13 mouse cellular contexts compared by ENCODE assay signal in genomic region chr11:58011813-58012212, GRCm38 (mm10). TPM values are rescaled to one million over a fixed set of nuclear protein-coding genes. Genes with fewer than 3 reads are reported as not detected.
DNase-seq lines count a peak whose midpoint lies in the region; ATAC-seq and TF ChIP-seq lines count a peak whose summit lies in the region.
"Had no signal": no experiment of that assay in that cellular context is flagged by ENCODE, and none has a peak within 500 bp of the region (broad histone marks: within the 10 kb centered on the region; RNA-seq: fewer than 3 reads in every experiment).

No protein-coding gene starts in this region.

- TF ChIP-seq POLR2A in embryonic fibroblast, embryonic 13.5 days (IDR thresholded peaks at IDR 0.05; ENCODE audit: low read depth, low read length), result no peak

- WGBS in heart, embryonic 14.5 days, result 74% methylated on average over 4 of the region's 4 CpGs
- WGBS in neural tube, embryonic 13.5 days, result 68% methylated on average over 4 of the region's 4 CpGs

- H3K4me1 ChIP-seq in heart, embryonic 14.5 days (ENCODE audit: control insufficient read depth in 2 of 2, insufficient read depth in 2 of 2, low read length in 2 of 2), result peaks cover 14 to 37% of the 10 kb centered on the region in 2 experiments
- H3K4me1 ChIP-seq in megakaryocyte, embryonic 14.5 days, result peaks cover 69% of the 10 kb centered on the region
- H3K4me1 ChIP-seq in embryonic fibroblast, embryonic 13.5 days (ENCODE audit: control insufficient read depth, insufficient read depth, low read length), result peaks cover 19% of the 10 kb centered on the region
- H3K4me1 ChIP-seq in neural tube, embryonic 13.5 days (replicated peaks), result peaks cover 57% of the 10 kb centered on the region

- H3K4me3 ChIP-seq in heart, embryonic 14.5 days (ENCODE audit: control insufficient read depth in 1 of 2, insufficient read depth in 1 of 2, low read depth in 1 of 2, low read length in 2 of 2), result no peak overlapping the region
- H3K4me3 ChIP-seq in megakaryocyte, embryonic 14.5 days (replicated peaks), result peak overlapping the region; percentile 53
- H3K4me3 ChIP-seq in embryonic fibroblast, embryonic 13.5 days (ENCODE audit: insufficient read depth, low read length), result peak overlapping the region; percentile 9; the same call in 1 of the 2 replicates
- no peak overlapping the region for H3K4me3 ChIP-seq in neural tube, embryonic 13.5 days

- H3K9ac ChIP-seq in heart, embryonic 14.5 days (ENCODE audit: low read length), result no peak overlapping the region
- H3K9ac ChIP-seq in neural tube, embryonic 13.5 days, result no peak overlapping the region
- H3K9ac ChIP-seq: forebrain, embryonic 12.5 days had no signal

- TF ChIP-seq CTCF in embryonic fibroblast, embryonic 13.5 days (IDR thresholded peaks at IDR 0.05; ENCODE audit: borderline replicate concordance, insufficient read depth, low read length), result no peak

- H3K27me3 ChIP-seq in heart, embryonic 14.5 days (ENCODE audit: control insufficient read depth, insufficient read depth, low read length), result no peaks in the 10 kb centered on the region
- no peaks in the 10 kb centered on the region for H3K27me3 ChIP-seq in megakaryocyte, embryonic 14.5 days (replicated peaks)
- no peaks in the 10 kb centered on the region for H3K27me3 ChIP-seq in neural tube, embryonic 13.5 days
- H3K27me3 ChIP-seq: forebrain, embryonic 12.5 days had no signal

- DNase-seq in heart, postnatal 4 days, result no peak
- no peak for DNase-seq in cerebellum, adult 9-10 months
- DNase-seq in right cerebral cortex, postnatal 4 days, result no peak
- DNase-seq: kidney, adult 18-20 months; layer of hippocampus, postnatal 36 days; lung, adult 2 months; thymus, adult 18-20 months had no signal

- no peaks in the 10 kb centered on the region for H3K9me3 ChIP-seq in heart, embryonic 14.5 days (ENCODE audit: control insufficient read depth, low read length)
- no peaks in the 10 kb centered on the region for H3K9me3 ChIP-seq in megakaryocyte, embryonic 14.5 days
- no peaks in the 10 kb centered on the region for H3K9me3 ChIP-seq in neural tube, embryonic 13.5 days
- H3K9me3 ChIP-seq: forebrain, embryonic 12.5 days had no signal

- H3K4me2 ChIP-seq in heart, embryonic 14.5 days (ENCODE audit: low read length), result peak overlapping the region; percentile 94; the same call in 1 of the 2 replicates
- H3K4me2 ChIP-seq in neural tube, embryonic 13.5 days, result peak overlapping the region; percentile 93

- H3K36me3 ChIP-seq in heart, embryonic 14.5 days (ENCODE audit: control insufficient read depth, insufficient read depth, low read length), result no peaks in the 10 kb centered on the region
- H3K36me3 ChIP-seq in megakaryocyte, embryonic 14.5 days (replicated peaks; ENCODE audit: low read length), result no peaks in the 10 kb centered on the region
- H3K36me3 ChIP-seq in neural tube, embryonic 13.5 days, result no peaks in the 10 kb centered on the region
- H3K36me3 ChIP-seq: forebrain, embryonic 12.5 days had no signal

- no peak overlapping the region for H3K27ac ChIP-seq in heart, embryonic 14.5 days (replicated peaks in 1 of 2; ENCODE audit: control insufficient read depth in 1 of 2, insufficient read depth in 1 of 2, low read depth in 2 of 2, low read length in 2 of 2)
- H3K27ac ChIP-seq in embryonic fibroblast, embryonic 13.5 days (ENCODE audit: insufficient read depth, low read length), result no peak overlapping the region
- H3K27ac ChIP-seq in neural tube, embryonic 13.5 days (replicated peaks), result no peak overlapping the region
- H3K27ac ChIP-seq: forebrain, embryonic 12.5 days had no signal

- no peak for ATAC-seq in heart, embryonic 14.5 days (ENCODE audit: insufficient number of reproducible peaks, insufficient read depth, low FRiP score, low read depth)
- ATAC-seq in megakaryocyte, adult 5-6 weeks (ENCODE audit: poor library complexity, severe bottlenecking), result no peak
- no peak for ATAC-seq in neural tube, embryonic 13.5 days (ENCODE audit: low read depth)

RNA-seq across cellular contexts. Expression of gene Larp1, which starts 2.9 kb away (rescaled TPM):
- 17.8 and 18.4 TPM in 2 replicates for polyA plus RNA-seq in heart, embryonic 14.5 days (2014; fragmentation: Nextera tagmentation; extraction: Ambion mirVana)
- 10 to 100 TPM; 69.6 to 69.9 TPM for total RNA-seq in heart, postnatal 4 days (2021)
- 25.9 and 62.2 TPM in 2 replicates for polyA plus RNA-seq in megakaryocyte, embryonic 14.5 days (2012; ENCODE audit: insufficient read depth, low replicate concordance)
- 62.3 and 65.1 TPM in 2 replicates for total RNA-seq in megakaryocyte, adult 5-6 weeks (2015)
- 29.8 and 38.1 TPM in 2 replicates for total RNA-seq in megakaryocyte, adult 5-6 weeks (2017)
- 89.9 and 94.4 TPM in 2 replicates for polyA plus RNA-seq in embryonic fibroblast, embryonic 13.5 days (2011; ENCODE audit: insufficient read length, low read depth, missing spikeins)
- polyA plus RNA-seq in neural tube, embryonic 13.5 days (2015; fragmentation: Nextera tagmentation; extraction: Ambion mirVana), result 16.2 and 18.3 TPM in 2 replicates

Comparison
In these comparisons a context has a peak if more than half of its experiments do, and no peak if none do; other contexts are left out.
1. H3K4me3 ChIP-seq: peak in megakaryocyte, embryonic 14.5 days (single experiment) and embryonic fibroblast, embryonic 13.5 days (single experiment); none in heart, embryonic 14.5 days (0 of 2) and neural tube, embryonic 13.5 days (single experiment).